8 mouse cellular contexts compared by ENCODE assay signal in the genomic region with DNA sequence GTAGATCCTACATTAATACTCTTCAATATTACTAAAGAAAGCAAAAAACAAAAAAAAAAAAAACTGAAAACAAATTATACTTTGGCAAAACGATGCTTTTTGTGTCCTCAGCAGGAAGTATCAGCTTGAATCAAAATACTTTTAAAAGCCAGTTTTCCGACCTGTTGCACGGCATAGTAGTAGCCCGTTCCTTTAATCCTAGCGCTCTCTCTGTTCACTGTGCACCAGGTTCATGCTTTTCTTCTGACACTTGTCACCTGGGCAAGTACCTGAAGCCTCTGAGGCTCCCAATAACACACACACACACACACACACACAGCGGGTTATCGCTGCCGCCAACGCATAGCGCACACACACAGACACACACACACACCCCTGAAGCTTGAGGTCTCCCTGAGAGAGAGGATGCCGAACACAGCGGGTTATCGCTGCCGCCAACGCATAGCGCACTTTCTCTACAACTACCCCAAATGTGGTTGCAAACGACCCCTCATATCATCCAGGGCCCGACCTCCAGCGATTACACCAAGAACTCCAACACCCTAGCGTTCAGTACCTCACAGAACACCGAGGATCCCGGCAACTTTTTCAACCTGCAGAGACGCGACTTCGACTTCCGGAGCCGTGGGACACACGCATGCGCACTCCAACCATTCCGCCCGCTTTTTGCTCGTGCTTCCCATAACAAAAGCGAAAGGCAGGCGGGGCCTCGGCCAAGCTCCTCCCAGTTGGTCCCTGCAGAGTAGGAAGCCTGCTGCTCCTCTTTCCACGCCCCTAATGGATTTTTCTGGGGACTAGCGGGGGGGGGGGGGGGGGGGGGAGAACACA. TPM values are rescaled to one million over a fixed set of nuclear protein-coding genes. Genes with fewer than 3 reads are reported as not detected.
DNase-seq lines count a peak whose midpoint lies in the region; ATAC-seq lines count a peak whose summit lies in the region.

A gene (minus strand): TSS at position 645 of the 828 bp plus-strand sequence.

- H3K27me3 ChIP-seq in lung, embryonic 16.5 days (ENCODE audit: control insufficient read depth, insufficient read depth, low read depth, low read length) = no peaks in the 10 kb centered on the region

- peak within 1 kb of the TSS; percentile 81 for H3K4me2 ChIP-seq in lung, embryonic 16.5 days (ENCODE audit: low read depth, low read length)

- no peaks in the 10 kb centered on the region for H3K4me1 ChIP-seq in lung, embryonic 16.5 days (replicated peaks; ENCODE audit: control insufficient read depth, insufficient read depth, low read length)

- no peaks in the 10 kb centered on the region for H3K9me3 ChIP-seq in lung, embryonic 16.5 days (ENCODE audit: control insufficient read depth, low read length)

- ATAC-seq in hematopoietic stem cell, adult 5-6 weeks (replicated peaks in 1 of 2; ENCODE audit: insufficient read depth in 1 of 2, low FRiP score in 2 of 2, low TSS enrichment in 1 of 2, low read depth in 1 of 2, poor library complexity in 2 of 2, severe bottlenecking in 2 of 2) = peak; percentile 98 to 99
- peak; percentile 100 for ATAC-seq in lung, embryonic 16.5 days (ENCODE audit: low read depth)

- no peaks in the 10 kb centered on the region for H3K36me3 ChIP-seq in lung, embryonic 16.5 days (ENCODE audit: control insufficient read depth, insufficient read depth, low read length)

- H3K9ac ChIP-seq in lung, embryonic 16.5 days (ENCODE audit: low read length) = peak within 1 kb of the TSS; percentile 83

- H3K27ac ChIP-seq in lung, embryonic 16.5 days (ENCODE audit: low read length) = peak within 1 kb of the TSS; percentile 59

- peak; percentile 93 for DNase-seq in MEL-GATA-1-ER (ENCODE audit: extremely low read depth, low read depth)
- DNase-seq in cerebellum, adult 8-10 months = peak; percentile 93
- DNase-seq in forelimb bud, embryonic 11.5 days (ENCODE audit: low read depth, low spot score) = peak; percentile 99
- peak; percentile 90 for DNase-seq in layer of hippocampus, adult 9-10 months (ENCODE audit: low spot score)
- peak; percentile 88 for DNase-seq in ovary, postnatal 10 days (ENCODE audit: low spot score)
- peak; percentile 91 to 96 for DNase-seq in thymus, postnatal 10 days (ENCODE audit: low spot score in 2 of 2)

- H3K4me3 ChIP-seq in lung, embryonic 16.5 days (ENCODE audit: low read length) = peak within 1 kb of the TSS; percentile 90

- WGBS in lung, embryonic 16.5 days = under 1% methylated on average over 36 of the region's 37 CpGs

RNA-seq across cellular contexts. Expression of the gene that starts here (rescaled TPM):
- total RNA-seq in hematopoietic stem cell, adult 5-6 weeks (2017) = 58.2 and 69.2 TPM in 2 replicates
- 8.6 and 9.7 TPM in 2 replicates for polyA plus RNA-seq in lung, embryonic 16.5 days (2015; fragmentation: Nextera tagmentation; extraction: Ambion mirVana)

Comparison
In these comparisons a context has a peak if more than half of its experiments do, and no peak if none do; other contexts are left out.
1. Peak in every context shown above with its lines: DNase-seq, ATAC-seq, H3K4me3 ChIP-seq and H3K27ac ChIP-seq.